Mouse (Mus musculus) frontal cortex, postnatal 36 days (tissue): ENCODE results near the gene Zc3h7a.

Experiments
- DNase-seq, 2 experiments: peaks; one replicate each; pipeline ENCODE4 v3.0.0; 2022; ENCODE audit warnings: low spot score in 2 of 2

Gene Zc3h7a

DNA sequence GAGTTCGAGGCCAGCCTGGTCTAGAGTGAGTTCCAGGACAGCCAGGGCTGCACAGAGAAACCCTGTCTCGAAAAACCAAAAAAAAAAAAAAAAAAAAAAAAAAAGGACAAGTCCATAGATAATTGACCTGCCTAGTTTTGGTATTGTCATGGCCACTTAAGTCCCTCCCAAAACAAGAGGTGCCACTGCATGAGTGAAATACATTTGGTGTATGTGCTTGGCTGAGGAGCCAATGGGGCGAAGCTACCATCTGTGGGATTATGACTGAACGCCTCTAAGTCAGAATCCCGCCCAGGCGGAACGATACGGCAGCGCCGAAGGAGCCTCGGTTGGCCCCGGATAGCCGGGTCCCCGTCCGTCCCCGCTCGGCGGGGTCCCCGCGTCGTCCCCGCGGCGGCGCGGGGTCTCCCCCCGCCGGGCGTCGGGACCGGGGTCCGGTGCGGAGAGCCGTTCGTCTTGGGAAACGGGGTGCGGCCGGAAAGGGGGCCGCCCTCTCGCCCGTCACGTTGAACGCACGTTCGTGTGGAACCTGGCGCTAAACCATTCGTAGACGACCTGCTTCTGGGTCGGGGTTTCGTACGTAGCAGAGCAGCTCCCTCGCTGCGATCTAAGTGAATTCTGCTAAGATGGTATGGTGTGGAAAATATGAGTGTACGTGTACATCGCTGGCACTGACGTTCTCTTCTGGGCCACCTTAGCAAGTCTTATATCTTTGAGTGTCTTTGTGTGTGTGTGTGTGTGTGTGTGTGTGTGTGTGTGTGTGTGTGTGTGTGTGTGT, 32.3 kb downstream of the Zc3h7a start:
- peak; percentile 100 for DNase-seq

DNA sequence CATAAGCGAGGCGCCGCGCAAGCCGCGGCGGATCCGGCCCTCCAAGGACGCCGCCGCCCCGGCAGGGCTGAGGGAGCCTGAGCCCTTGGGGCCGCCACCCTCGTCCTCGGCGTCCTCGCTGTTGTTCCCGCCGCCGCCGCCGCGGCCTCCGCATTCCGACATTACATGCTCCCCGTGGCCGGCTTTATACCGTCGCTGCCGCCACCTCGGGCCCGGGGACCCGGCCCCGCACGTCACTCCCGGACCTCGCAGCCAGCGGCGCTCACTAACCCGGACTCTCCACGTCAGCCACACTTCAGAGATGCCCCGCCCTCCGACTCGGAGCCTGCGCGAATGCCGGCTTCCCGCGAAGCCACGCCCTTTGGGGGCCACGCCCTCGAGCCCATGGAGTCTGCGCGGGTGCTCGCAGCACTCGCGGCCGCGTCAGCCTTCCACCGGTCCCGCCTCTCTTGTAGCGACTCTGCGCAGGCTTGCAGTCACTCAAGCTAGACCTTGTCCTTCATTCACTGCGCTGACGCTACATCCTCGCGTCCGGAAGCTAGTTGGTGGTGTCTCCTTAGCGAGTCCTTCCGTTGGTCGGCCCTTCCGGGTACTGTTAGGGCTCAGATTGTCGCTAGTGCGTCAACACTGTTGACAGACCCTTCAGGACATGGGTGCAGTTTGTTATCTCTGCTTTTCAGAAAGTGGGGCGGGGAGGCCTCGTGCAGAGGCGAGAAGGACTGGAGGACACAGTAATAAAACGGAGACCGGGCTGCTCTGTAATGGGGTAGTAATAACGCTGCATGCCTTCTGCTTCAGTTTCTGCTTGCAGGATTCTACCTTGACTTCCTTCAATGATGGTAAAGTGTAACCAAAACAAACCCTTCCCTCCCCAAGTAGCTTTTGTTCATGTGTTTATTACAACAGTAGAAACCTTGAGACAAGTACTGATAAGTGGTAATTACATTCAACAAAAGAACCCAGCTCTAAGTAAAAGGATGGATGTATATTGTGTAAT, 41.5 kb downstream of the Zc3h7a start, which contains the start of gene Txndc11:
Gene Txndc11 (minus strand): TSS at position 303 of the 997 bp plus-strand sequence.
- DNase-seq, result peak; percentile 99

DNA sequence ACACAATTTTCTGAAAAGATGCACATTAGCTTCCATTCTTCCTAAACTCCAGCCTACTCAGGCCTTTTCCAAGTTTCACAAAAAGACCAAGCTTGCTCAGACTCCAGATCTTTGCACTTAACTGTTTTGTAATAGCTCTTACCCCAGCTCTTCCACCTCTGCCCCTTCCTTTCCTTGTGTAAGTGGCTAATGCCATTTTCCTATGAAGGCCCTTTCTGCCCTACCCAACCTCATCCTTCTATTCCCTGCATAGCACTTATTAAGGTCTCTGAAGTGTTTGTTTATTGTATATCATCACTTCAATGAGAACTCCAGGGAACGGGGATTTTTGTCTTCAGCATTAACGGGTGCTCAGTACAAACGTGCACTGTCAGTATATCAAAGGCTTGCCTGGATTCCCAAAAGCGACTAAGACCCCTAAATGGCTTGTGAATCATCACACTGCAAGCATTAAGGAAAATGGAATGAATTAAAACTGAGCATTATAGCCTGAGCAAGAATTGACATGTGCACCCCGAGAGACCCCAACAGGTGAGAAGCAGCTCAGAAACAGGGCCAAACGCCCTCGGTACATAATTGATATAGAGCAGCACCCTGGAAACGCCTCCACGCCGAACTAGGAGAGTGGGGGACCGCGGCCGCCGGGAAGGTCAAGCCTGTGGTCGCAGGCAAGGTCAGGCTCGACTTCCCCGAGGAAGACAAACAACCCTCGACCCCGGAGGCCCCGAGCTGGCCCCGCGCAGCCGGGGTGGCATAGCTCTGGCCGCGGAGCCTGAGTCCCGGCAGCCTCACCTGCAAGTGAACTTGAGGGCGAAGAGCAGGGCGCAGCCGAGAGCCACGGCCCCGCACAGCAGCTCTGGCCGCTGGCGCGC, 42.5 kb downstream of the Zc3h7a start:
- DNase-seq, result peak in 1 of 2 experiments; percentile 18

DNA sequence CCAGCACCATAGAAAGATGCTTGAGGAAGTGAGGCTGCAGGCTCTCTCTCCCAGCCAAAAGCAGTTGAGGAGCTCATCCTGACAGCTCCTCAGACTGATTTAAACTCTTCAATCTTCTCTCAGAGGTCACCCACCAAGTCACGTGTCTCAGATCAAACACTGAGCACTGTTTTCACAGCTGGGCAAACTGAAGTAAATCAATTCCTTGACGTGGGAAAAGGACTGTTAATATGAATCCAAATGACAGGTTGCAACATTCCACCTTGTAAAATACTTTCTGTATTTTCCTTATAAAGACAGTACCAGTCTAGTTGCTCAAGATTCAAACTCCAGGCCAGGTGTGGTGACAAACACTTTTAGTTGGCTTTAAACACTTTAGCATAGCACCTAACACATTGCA, 43.4 kb downstream of the Zc3h7a start:
- no peak for DNase-seq

DNA sequence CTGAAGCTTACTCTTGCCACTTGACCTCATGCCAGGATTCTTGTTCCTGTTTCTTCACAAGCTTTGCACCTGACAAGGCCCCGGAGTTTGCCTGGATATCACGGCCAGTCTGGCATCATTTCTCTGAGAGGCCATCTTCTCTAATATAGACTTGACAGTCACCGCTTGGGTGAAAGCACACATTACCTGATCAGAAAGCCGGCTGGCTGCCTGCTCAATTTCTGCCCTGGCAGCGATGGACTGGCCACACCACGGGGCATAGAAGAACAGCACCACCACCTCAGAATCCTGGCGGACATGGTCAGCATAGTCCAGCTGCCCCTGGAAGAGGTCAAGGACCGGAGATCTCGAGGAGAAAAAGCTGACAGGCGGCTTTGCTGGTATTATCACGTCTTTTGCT, 47.9 kb downstream of the Zc3h7a start:
- no peak for DNase-seq

DNA sequence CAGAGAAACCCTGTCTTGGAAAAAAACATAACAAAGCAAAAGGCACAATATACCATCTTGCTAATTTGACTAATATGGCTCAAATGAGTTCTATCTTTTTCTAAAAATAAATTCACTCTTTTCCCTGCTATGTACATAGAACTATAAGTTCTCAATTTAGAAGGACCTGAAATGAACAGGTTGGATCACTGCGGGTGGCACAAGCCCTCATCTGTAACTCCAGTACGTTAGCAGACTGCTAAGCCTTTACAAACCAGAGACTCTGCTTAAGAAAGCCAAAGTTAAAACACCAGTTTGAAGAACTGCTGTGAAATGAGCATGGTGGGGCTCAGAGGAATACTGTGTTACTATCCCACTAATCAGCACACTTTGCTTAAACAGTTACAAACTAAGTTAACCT, 50.8 kb downstream of the Zc3h7a start:
- DNase-seq, result no peak

DNA sequence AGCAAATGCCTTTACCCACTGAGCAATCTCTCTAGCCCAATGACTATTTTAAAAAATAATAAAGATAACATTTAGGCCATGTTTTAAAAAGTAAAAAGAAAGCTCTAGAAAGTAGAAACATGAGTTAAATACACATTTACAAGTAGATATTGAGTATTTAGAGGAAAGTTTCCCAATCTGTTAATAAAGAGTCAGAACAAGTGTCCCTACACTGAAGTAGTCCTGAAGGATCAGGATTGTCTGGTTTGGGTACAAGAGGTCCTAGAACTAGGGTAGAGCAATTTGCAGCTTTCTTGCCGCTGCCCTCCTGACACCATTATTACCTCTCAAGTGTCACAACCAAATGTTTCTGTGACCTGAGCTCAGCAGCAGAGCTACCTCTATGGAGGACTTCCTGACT, 52.1 kb downstream of the Zc3h7a start:
- no peak for DNase-seq

DNA sequence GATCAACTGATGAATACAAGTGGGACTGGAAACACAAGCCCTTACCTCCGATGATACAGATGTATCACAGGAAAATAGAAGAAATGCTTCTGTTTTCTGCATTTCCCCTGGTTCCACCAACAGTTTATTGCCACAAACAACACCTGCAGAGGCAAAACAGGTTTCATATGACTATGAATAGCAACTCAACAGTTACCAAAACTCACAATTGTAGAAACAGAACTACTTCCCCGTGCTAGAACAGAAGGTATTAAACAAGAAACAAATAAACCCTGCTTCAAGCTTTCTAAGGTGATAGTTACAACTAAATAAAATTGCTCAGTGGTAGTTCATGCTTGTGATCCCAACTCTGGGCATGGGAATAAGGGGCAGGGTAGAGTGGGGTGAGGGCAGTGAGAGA, 53.6 kb downstream of the Zc3h7a start:
- no peak for DNase-seq

DNA sequence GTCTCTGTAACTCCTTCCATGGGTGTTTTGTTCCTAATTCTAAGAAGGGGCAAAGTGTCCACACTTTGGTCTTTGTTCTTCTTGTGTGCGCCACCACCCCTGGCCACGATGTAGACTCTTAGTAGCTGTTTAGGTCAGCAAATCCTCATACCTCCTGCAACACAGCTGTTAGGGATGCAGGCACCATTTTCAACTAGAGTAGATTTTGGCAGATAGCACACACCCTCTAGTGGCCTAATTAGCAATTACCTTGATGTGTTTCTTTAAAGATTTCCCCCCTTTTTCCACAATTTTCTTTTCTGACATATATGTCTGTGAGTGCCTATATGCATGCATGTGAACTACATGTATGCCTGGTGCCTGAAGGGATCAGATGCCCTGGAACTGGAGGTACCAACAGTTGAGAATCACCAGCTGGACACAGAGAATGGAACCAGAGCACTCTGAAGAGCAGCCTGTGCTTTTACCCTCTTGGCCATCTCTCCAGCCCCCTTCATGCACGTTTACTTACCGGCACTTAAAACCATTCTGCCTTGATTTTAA, 66.9 kb downstream of the Zc3h7a start:
- peak in 1 of 2 experiments; percentile 37 for DNase-seq

DNA sequence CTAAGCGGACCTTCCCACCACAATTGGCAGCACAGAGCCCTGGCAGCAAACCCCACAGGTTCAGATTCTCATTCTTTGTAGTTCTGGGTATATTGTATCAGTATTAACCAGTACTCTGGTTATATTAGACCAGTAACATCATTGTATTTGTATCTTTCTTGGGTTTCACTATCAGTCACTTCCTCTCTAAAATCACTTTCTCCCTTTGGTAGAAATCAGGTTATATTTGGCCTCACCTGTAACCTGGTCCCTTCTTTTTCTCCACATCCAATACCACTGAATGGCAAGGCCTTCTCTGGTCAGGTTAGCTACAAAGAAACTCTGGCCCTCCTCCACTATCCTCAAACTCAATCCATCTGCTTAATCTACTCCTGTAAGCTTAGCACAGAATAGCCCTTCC, 71.3 kb downstream of the Zc3h7a start:
- no peak for DNase-seq

DNA sequence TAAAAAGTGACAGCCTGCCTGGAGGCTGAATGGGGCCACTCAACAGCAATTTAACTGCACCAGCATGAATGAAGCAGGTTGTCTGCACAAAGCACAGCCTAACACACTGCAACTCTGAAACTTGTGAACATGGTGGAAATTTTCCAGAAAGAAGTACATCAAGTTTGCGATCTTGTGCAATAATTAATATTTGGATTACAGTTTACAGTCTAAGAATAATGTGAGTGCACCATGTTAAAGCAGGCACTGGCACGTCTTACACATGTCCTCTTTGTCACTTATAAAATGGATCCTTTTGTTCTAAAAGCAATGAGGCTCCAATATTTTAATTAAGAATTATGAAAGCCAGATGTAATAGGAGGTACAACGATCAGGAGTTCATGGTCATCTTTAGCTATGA, 78.9 kb downstream of the Zc3h7a start:
- no peak for DNase-seq

DNA sequence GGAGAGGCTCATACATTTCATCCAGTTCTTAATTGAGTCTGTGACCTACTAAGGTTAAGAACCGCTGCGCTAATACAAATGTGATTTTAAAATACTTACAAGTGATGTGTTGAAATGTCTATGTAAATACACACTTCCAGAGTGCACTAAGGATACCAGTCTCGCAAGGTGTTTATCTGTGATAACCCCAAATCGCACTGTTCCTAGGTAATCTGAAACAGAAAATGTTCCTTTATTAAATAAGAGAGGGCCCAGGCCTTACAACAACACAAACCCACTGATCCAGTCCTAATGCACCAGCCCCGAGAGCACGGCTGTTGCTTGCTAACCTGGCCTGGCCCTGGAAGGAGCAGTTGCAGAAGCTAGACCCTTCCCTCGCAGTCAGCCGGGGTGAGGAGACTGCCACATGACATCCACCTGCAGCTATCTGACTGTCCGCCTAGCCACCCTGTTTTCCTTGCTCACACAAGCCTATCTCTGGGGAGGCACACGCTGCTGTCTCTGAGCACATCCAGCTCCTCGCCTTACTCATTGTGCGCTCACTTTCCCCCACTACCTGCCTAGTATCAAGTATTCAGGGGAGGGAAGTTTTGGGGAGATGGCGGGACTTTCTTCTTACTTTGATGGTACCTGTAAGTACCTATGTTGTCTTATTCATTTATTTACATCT, 82.3 kb downstream of the Zc3h7a start:
- no peak for DNase-seq

DNA sequence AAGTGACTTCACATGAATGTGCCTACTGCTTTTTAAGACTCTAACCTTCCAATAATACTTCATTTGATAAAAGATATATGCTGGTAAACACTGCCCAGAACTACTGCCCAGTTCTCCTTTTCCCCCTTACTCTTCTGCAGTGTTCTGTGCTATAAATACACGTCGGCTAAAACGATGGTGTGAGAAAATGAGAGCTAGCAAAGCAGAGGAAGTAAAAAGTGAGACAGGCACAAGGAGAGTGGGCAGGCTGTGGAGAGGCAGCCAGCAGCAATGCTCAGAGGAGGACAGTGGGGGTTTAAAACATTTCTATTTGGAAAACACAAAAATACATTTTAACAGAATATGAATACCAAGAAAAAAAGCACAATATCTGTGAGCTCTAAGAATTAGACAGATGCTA, 83.7 kb downstream of the Zc3h7a start:
- peak in 1 of 2 experiments; percentile 79 for DNase-seq

DNA sequence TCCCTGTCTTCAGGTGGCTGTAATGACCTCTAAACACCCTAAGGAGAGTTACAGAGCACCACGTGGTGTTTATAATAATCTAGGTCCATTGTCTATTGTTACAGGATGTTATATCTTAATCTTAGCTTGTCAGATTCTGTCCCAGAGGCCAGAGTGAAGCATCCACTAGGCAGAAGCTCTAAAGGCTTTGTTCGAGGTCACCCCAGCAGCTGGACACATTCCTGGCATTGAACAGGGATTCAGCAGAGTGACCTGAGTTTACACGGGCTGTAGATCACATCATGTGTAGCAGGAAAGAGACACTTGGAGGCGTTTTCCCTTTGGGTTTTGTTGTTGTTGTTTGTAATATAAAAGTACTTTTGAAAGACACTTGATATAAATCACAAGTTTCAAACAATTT, 84.1 kb downstream of the Zc3h7a start:
- DNase-seq, result no peak

DNA sequence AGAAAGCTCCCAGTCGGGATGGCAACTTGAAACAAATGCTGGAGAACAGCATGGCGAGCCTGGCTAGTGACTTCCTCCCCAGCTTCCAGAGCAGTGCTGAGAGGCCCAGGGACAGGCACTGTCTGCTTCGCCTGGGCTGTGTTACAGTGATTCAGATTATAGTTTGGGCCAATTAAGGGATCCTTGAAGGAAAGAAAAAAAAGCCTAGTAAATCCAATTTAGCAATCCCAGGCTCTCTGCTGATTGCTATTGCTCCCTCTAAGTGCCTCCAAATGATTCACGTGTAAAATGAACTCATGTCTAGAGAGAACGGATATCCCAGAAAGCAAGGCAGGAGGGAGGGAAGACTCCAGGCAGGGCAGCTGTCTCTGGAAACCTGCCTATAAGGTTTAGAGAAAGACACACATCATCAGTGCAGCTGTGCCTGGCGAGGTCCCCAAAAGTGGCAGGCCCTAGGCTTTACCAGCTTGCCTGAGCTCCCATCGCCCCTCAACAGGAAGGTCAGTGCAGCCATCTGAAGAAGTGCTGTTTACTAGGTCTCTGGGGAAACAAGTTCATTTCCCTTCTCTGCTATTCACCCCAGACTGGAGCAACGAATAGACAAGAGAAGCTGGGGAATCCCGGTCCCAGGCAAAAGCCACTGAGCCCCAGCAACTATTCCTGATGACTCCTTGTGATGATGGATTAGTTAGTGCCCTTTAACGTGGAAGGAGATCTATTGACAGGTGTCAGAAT, 85.2 kb downstream of the Zc3h7a start:
- no peak for DNase-seq

DNA sequence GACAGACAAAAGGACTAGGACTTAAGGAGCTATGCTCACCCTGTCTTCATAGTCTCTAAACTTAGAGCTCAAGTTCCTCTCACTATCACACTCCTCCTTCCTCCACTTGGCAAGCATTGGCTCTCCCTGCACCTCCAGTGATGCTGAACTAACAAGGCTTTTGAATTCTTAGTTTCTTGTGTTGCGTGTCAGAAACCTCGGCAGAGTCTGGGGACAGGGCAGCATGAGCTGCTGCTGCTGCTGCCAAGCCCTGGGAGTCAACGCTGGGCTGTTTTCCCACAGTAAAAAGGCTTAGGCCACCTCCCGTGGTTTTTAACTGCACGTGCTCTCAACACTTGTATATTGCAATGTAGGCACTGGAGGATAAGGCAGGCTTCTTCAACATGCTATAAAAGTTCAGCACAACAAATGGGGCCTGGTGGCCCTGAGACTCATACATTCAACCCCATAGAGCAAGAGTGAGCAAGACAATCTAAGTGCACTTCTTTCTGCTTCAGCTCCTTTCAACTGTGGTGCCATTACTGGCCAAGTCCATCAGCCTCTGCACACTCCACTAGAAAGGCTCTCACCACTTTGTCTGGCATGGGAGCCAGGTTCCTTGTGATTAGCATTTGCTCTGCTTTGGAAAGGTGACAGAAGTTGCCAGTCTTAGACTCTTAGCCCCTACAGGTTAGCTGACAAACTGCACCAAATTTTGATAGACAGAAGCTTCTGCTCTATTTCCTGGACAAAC, 89.2 kb downstream of the Zc3h7a start:
- DNase-seq, result no peak
